In the genomic region with DNA sequence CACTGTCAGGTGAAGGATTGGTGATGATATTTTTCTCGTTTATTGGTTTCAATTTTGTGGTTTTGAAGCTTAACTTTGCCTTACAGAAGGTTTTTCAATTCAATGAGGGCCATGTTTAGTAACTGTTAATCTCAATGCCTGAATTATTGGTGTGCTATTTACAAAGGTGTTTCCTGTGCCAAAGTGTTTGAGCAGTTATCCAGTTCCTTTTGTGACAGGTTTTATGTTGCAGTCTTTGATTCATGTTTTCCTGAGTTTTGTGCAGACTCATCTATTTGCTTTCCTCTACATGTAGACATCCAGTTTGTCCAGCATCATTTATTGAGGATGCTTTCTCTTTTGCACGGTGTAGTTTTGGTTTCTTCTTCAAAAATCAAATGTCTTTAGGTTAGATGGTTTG, we compare ENCODE assay signal across 27 mouse cellular contexts. TPM values are rescaled to one million over a fixed set of nuclear protein-coding genes. Genes with fewer than 3 reads are reported as not detected.
"Had no signal": no experiment of that assay in that cellular context is flagged by ENCODE, and none has a peak within 500 bp of the region (broad histone marks: within the 10 kb centered on the region; RNA-seq: fewer than 3 reads in every experiment).

No protein-coding gene starts in this region.

- ATAC-seq: liver, embryonic 12.5 days; liver, postnatal 0 days; lung, postnatal 0 days; midbrain, embryonic 13.5 days; midbrain, embryonic 15.5 days; midbrain, embryonic 16.5 days had no signal

- DNase-seq: left cerebral cortex, postnatal 4 days; liver; liver, embryonic 13.5 days; liver, postnatal 0 days; lung, adult 18-20 months; lung, adult 2 months; lung, embryonic 14.5 days; lung, postnatal 10 days; lung, postnatal 14 days; lung, postnatal 36 days; lung, postnatal 4 days; midbrain, embryonic 14.5 days had no signal

RNA-seq across cellular contexts. Expression of gene Vmn2r88, which starts 13.3 kb away (rescaled TPM):
- total RNA-seq: left cerebral cortex, postnatal 10 days; left cerebral cortex, postnatal 14 days; left cerebral cortex, postnatal 25 days; left cerebral cortex, postnatal 36 days; left cerebral cortex, postnatal 4 days; liver, adult 2 months; megakaryocyte progenitor cell, adult 5-6 weeks; megakaryocyte, adult 5-6 weeks; megakaryocyte-erythroid progenitor cell, adult 5-6 weeks; midbrain, postnatal 0 days; monocyte, adult 5-6 weeks had no signal

RNA-seq across cellular contexts. Expression of gene Vmn2r89, which starts 27.8 kb away (rescaled TPM):
- total RNA-seq: left cerebral cortex, postnatal 10 days; left cerebral cortex, postnatal 14 days; left cerebral cortex, postnatal 25 days; left cerebral cortex, postnatal 36 days; left cerebral cortex, postnatal 4 days; liver, adult 2 months; megakaryocyte progenitor cell, adult 5-6 weeks; megakaryocyte, adult 5-6 weeks; megakaryocyte-erythroid progenitor cell, adult 5-6 weeks; midbrain, postnatal 0 days; monocyte, adult 5-6 weeks had no signal
